Mouse (Mus musculus) MEL (cell line): ENCODE data around the gene Prkaa1. TPM values are rescaled to one million over a fixed set of nuclear protein-coding genes. Genes with fewer than 3 reads are reported as not detected.
A peak's percentile ranks its signal among the peaks of the same experiment; 100 is the strongest.

Experiments
- DNase-seq: peaks from one replicate; pipeline ENCODE4 v3.0.0; 2011; ENCODE audit warnings: low read depth, low spot score
- H3K27ac ChIP-seq: 2 replicates; pipeline ENCODE4 v1.5.1; 2012; ENCODE audit warnings: low read depth, mild to moderate bottlenecking, control low read depth, low read length, moderate library complexity; ENCODE audit not compliant: control insufficient read depth
- H3K27me3 ChIP-seq, 2 experiments: fragments of 150-350 bp in 1 of 2; sonication (generic) in 1 of 2; 2 replicates each; pipeline ENCODE4 v1.6.1; 2012; ENCODE audit warnings: low read length in 2 of 2, mild to moderate bottlenecking in 2 of 2, improper control_type of control experiment in 1 of 2, moderate library complexity in 1 of 2; ENCODE audit not compliant: insufficient read depth in 2 of 2, control insufficient read depth in 1 of 2
- H3K36me3 ChIP-seq, 2 experiments: 2 replicates each; pipeline ENCODE4 v1.6.1; 2012 to 2014; ENCODE audit warnings: low read length in 2 of 2, improper control_type of control experiment in 1 of 2, inconsistent platforms in 1 of 2, mild to moderate bottlenecking in 1 of 2; ENCODE audit not compliant: insufficient read depth in 2 of 2, control insufficient read depth in 1 of 2
- H3K4me1 ChIP-seq, 2 experiments: fragments of 150-350 bp in 1 of 2; sonication (generic) in 1 of 2; 2 replicates each; pipeline ENCODE4 v1.6.1; 2012; ENCODE audit warnings: low read length in 2 of 2, improper control_type of control experiment in 1 of 2, mild to moderate bottlenecking in 1 of 2; ENCODE audit not compliant: insufficient read depth in 2 of 2, control insufficient read depth in 1 of 2
- H3K4me3 ChIP-seq, 2 experiments: fragments of 150-350 bp in 1 of 2; sonication (generic) in 1 of 2; 2 replicates each; pipeline ENCODE4 v1.5.1; 2012; ENCODE audit warnings: low read depth in 2 of 2, low read length in 2 of 2, mild to moderate bottlenecking in 2 of 2, moderate library complexity in 2 of 2, control low read depth in 1 of 2, improper control_type of control experiment in 1 of 2; ENCODE audit not compliant: control insufficient read depth in 1 of 2, insufficient read depth in 1 of 2
- H3K79me2 ChIP-seq: 2 replicates; pipeline ENCODE4 v1.6.1; 2012; ENCODE audit warnings: mild to moderate bottlenecking, low read length, moderate library complexity; ENCODE audit not compliant: control insufficient read depth, poor library complexity, insufficient read depth
- H3K9ac ChIP-seq: 2 replicates; pipeline ENCODE4 v1.6.1; 2012; ENCODE audit warnings: low read depth, mild to moderate bottlenecking, control low read depth, low read length, moderate library complexity; ENCODE audit not compliant: control insufficient read depth, poor library complexity, severe bottlenecking
- H3K9me3 ChIP-seq: fragments of 150-350 bp; sonication (generic); replicated peaks from 2 replicates; pipeline ENCODE4 v1.6.1; 2012; ENCODE audit warnings: mild to moderate bottlenecking, low read length, improper control_type of control experiment, moderate library complexity; ENCODE audit not compliant: insufficient read depth
- BHLHE40 ChIP-seq: IDR thresholded peaks from 2 replicates; pipeline ENCODE4 v1.6.1; 2012; ENCODE audit warnings: low read depth, mild to moderate bottlenecking, inconsistent platforms, low read length, improper control_type of control experiment, borderline replicate concordance
- CHD1 ChIP-seq: IDR thresholded peaks from 2 replicates; pipeline ENCODE4 v1.6.1; 2012; ENCODE audit warnings: low read depth, mild to moderate bottlenecking, inconsistent platforms, low read length, improper control_type of control experiment
- CHD2 ChIP-seq: IDR thresholded peaks from 2 replicates; pipeline ENCODE4 v1.6.1; 2011; ENCODE audit warnings: low read length, improper control_type of control experiment
- E2F4 ChIP-seq: IDR thresholded peaks from 2 replicates; pipeline ENCODE4 v1.6.1; 2011; ENCODE audit warnings: low read depth, low read length, improper control_type of control experiment, borderline replicate concordance
- ELF1 ChIP-seq: IDR thresholded peaks from 2 replicates; pipeline ENCODE4 v1.6.1; 2014; ENCODE audit warnings: low read depth, mild to moderate bottlenecking, inconsistent platforms, low read length, improper control_type of control experiment, moderate library complexity
- EP300 ChIP-seq, 2 experiments: IDR thresholded peaks; 2 replicates each; pipeline ENCODE4 v1.6.1; 2011; ENCODE audit warnings: improper control_type of control experiment in 2 of 2, low read length in 2 of 2, low read depth in 1 of 2, mild to moderate bottlenecking in 1 of 2
- ETS1 ChIP-seq: IDR thresholded peaks from 2 replicates; pipeline ENCODE4 v1.6.1; 2012; ENCODE audit warnings: low read depth, mild to moderate bottlenecking, inconsistent platforms, low read length, improper control_type of control experiment, moderate library complexity
- GABPA ChIP-seq: IDR thresholded peaks from 2 replicates; pipeline ENCODE4 v1.6.1; 2012; ENCODE audit warnings: low read depth, mild to moderate bottlenecking, inconsistent platforms, low read length, improper control_type of control experiment, moderate library complexity
- GATA1 ChIP-seq: IDR thresholded peaks from 2 replicates; pipeline ENCODE4 v1.6.1; 2011; ENCODE audit warnings: low read depth, low read length, improper control_type of control experiment
- HCFC1 ChIP-seq: IDR thresholded peaks from 2 replicates; pipeline ENCODE4 v1.6.1; 2012; ENCODE audit warnings: low read depth, mild to moderate bottlenecking, inconsistent platforms, low read length, improper control_type of control experiment, moderate library complexity
- KAT2A ChIP-seq: conservative IDR thresholded peaks from 2 replicates; pipeline ENCODE4 v1.6.1; 2012; ENCODE audit warnings: low read depth, low read length, improper control_type of control experiment, inconsistent platforms
- MAFK ChIP-seq: IDR thresholded peaks from 2 replicates; pipeline ENCODE4 v1.6.1; 2011; ENCODE audit warnings: low read depth, mild to moderate bottlenecking, low read length, improper control_type of control experiment, borderline replicate concordance
- MAX ChIP-seq: IDR thresholded peaks from 2 replicates; pipeline ENCODE4 v1.6.1; 2011; ENCODE audit warnings: low read length, improper control_type of control experiment
- MAZ ChIP-seq: IDR thresholded peaks from 2 replicates; pipeline ENCODE4 v1.6.1; 2012; ENCODE audit warnings: low read depth, mild to moderate bottlenecking, inconsistent platforms, low read length, improper control_type of control experiment
- MEF2A ChIP-seq: IDR thresholded peaks from 2 replicates; pipeline ENCODE4 v1.6.1; 2014; ENCODE audit warnings: low read depth, mild to moderate bottlenecking, inconsistent platforms, low read length, improper control_type of control experiment; ENCODE audit not compliant: poor library complexity, insufficient replicate concordance, severe bottlenecking; ENCODE audit errors: extremely low read depth
- MXI1 ChIP-seq: IDR thresholded peaks from 2 replicates; pipeline ENCODE4 v1.6.1; 2011; ENCODE audit warnings: mild to moderate bottlenecking, low read depth, low read length, improper control_type of control experiment
- MYC ChIP-seq: IDR thresholded peaks from 2 replicates; pipeline ENCODE4 v1.6.1; 2011; ENCODE audit warnings: low read depth, mild to moderate bottlenecking, low read length, improper control_type of control experiment, moderate library complexity
- NRF1 ChIP-seq: IDR thresholded peaks from 2 replicates; pipeline ENCODE4 v1.6.1; 2014; ENCODE audit warnings: low read depth, mild to moderate bottlenecking, inconsistent platforms, low read length, improper control_type of control experiment, moderate library complexity; ENCODE audit not compliant: poor library complexity, insufficient read depth, severe bottlenecking
- POLR2A ChIP-seq, 2 experiments: IDR thresholded peaks; 2 replicates each; pipeline ENCODE4 v1.6.1; 2011 to 2012; ENCODE audit warnings: low read length in 2 of 2, mild to moderate bottlenecking in 2 of 2, control low read depth in 1 of 2, improper control_type of control experiment in 1 of 2, low read depth in 1 of 2, moderate library complexity in 1 of 2; ENCODE audit not compliant: control insufficient read depth in 1 of 2, insufficient read depth in 1 of 2, poor library complexity in 1 of 2
- POLR2AphosphoS2 ChIP-seq: IDR thresholded peaks from 2 replicates; pipeline ENCODE4 v1.6.1; 2011; ENCODE audit warnings: low read length, improper control_type of control experiment
- RAD21 ChIP-seq: IDR thresholded peaks from 2 replicates; pipeline ENCODE4 v1.6.1; 2011; ENCODE audit warnings: mild to moderate bottlenecking, low read depth, low read length, improper control_type of control experiment
- RCOR1 ChIP-seq: IDR thresholded peaks from 2 replicates; pipeline ENCODE4 v1.6.1; 2012; ENCODE audit warnings: low read depth, mild to moderate bottlenecking, inconsistent platforms, low read length, improper control_type of control experiment
- SMC3 ChIP-seq: IDR thresholded peaks from 2 replicates; pipeline ENCODE4 v1.6.1; 2011; ENCODE audit warnings: low read depth, low read length, improper control_type of control experiment
- TAL1 ChIP-seq: IDR thresholded peaks from 2 replicates; pipeline ENCODE4 v1.6.1; 2012; ENCODE audit warnings: mild to moderate bottlenecking, inconsistent platforms, low read length, moderate library complexity, mixed read lengths
- TBP ChIP-seq: IDR thresholded peaks from 2 replicates; pipeline ENCODE4 v1.8.0; 2011; ENCODE audit warnings: low read depth, low read length, improper control_type of control experiment
- TCF12 ChIP-seq: IDR thresholded peaks from 2 replicates; pipeline ENCODE4 v1.6.1; 2014; ENCODE audit warnings: low read depth, mild to moderate bottlenecking, inconsistent platforms, low read length, improper control_type of control experiment, moderate library complexity
- UBTF ChIP-seq: IDR thresholded peaks from 2 replicates; pipeline ENCODE4 v1.6.1; 2012; ENCODE audit warnings: low read depth, mild to moderate bottlenecking, inconsistent platforms, low read length, improper control_type of control experiment, moderate library complexity, borderline replicate concordance; ENCODE audit not compliant: insufficient read depth
- USF2 ChIP-seq, 2 experiments: IDR thresholded peaks; 2 replicates each; pipeline ENCODE4 v1.6.1; 2011 to 2012; ENCODE audit warnings: improper control_type of control experiment in 2 of 2, low read length in 2 of 2, borderline replicate concordance in 1 of 2, inconsistent platforms in 1 of 2, low read depth in 1 of 2, mild to moderate bottlenecking in 1 of 2; ENCODE audit not compliant: insufficient read depth in 1 of 2
- ZKSCAN1 ChIP-seq: IDR thresholded peaks from 2 replicates; pipeline ENCODE4 v1.6.1; 2012; ENCODE audit warnings: low read depth, mild to moderate bottlenecking, inconsistent platforms, low read length, improper control_type of control experiment, moderate library complexity
- ZNF384 ChIP-seq: IDR thresholded peaks from 2 replicates; pipeline ENCODE4 v1.6.1; 2012; ENCODE audit warnings: low read depth, mild to moderate bottlenecking, inconsistent platforms, low read length, improper control_type of control experiment
- polyA plus RNA-seq, 2 experiments: library from polyadenylated mRNA; stranded (reverse) in 1 of 2; unstranded in 1 of 2; fragments of >175 nt in 1 of 2; fragments of >200 nt in 1 of 2; gene quantifications; 2 replicates each; pipeline versions ENCODE4 v1.2.1 to v1.2.4; 2012; ENCODE audit warnings: low replicate concordance in 2 of 2, low read depth in 1 of 2; ENCODE audit not compliant: insufficient read length in 2 of 2, insufficient read depth in 1 of 2, missing spikeins in 1 of 2
- total RNA-seq: library from RNA; depleted of rRNA; stranded (reverse); fragments of 300-350 nt; gene quantifications from 2 replicates; pipeline ENCODE4 v1.2.3, GENCODE M21; 2012

Gene Prkaa1
- total and polyA plus RNA-seq, 3 experiments: 18.3 to 23.0 TPM; not detected in 1

DNA sequence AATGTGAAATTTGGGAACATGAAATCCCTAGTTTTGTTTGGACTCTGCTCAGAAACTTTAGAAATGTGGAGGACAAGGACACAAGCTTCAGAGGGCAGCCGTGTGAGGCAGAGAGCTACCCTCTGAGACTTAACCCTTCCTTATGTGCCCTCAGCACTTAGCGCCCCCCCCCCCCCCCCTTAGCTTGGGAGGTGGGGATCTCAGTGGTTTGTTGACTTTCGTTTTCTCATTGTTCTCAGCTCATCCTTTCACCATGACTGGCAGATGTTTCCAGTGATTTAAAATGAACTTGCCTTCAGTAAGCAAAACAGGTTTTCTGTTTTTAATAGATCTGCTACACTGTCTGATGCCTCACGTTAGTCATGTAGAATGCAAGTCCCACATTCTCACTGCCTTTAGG is 43.5 kb downstream of the Prkaa1 start:
- Histone ChIP-seq H3K27me3 (no peaks in the 10 kb centered on the region), H3K9ac (no peak overlapping the region), H3K4me3 (peak overlapping the region in 1 of 2 experiments; percentile 66; a peak in 1 of 4 replicates), H3K36me3 (peaks cover 0 to 25% of the 10 kb centered on the region in 2 experiments; a peak in 2 of 4 replicates), H3K27ac (no peak overlapping the region), H3K9me3 (no peaks in the 10 kb centered on the region), H3K4me1 (peaks cover 9 to 13% of the 10 kb centered on the region in 2 experiments), H3K79me2 (peaks cover 3% of the 10 kb centered on the region; the same call in 1 of the 2 replicates)
- TF ChIP-seq UBTF (no peak), MAZ (no peak), ELF1 (no peak), NRF1 (no peak), CHD1 (no peak), KAT2A (no peak), HCFC1 (no peak), TCF12 (no peak), POLR2AphosphoS2 (no peak), BHLHE40 (no peak), ZKSCAN1 (no peak), MYC (no peak), MAFK (no peak), SMC3 (no peak), CHD2 (no peak), TAL1 (no peak), ETS1 (no peak), RAD21 (no peak), RCOR1 (no peak)
- no peak for DNase-seq

DNA sequence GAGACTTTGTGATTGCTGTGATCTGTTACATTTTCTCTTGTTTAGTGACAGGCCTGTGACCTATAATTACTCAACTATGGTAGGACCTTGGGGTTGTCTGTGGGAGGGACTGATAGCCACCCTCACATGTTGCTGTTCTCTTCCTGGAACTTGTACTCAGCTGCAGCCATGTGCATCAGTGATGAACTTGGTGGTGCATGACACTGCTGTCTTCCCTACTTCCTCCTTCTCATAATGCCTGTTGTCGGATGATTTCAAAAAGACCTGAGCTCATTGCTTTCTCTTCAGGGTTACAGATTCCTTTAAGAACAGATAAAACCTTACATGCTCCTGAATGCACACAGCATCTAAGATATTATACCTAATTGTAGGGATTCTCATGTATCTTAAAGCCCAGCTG is 44.4 kb downstream of the Prkaa1 start:
- H3K9me3 ChIP-seq: no peaks in the 10 kb centered on the region
- H3K4me3 ChIP-seq: no peak overlapping the region
- peak; percentile 87 for DNase-seq
- H3K79me2 ChIP-seq: peaks cover 3% of the 10 kb centered on the region; the same call in 1 of the 2 replicates
- no peaks in the 10 kb centered on the region for H3K27me3 ChIP-seq
- peaks cover 9 to 13% of the 10 kb centered on the region in 2 experiments for H3K4me1 ChIP-seq
- peaks cover 0 to 28% of the 10 kb centered on the region in 2 experiments; a peak in 2 of 4 replicates for H3K36me3 ChIP-seq
- peak overlapping the region; percentile 35 for H3K9ac ChIP-seq
- peak overlapping the region; percentile 70 for H3K27ac ChIP-seq
- TF ChIP-seq TBP (0 out of 2 replicates have a peak, but pooled peaks have one; percentile 32), ELF1 (peak; percentile 54), E2F4 (no peak), TCF12 (0 out of 2 replicates have a peak, but pooled peaks have one; percentile 9), RCOR1 (0 out of 2 replicates have a peak, but pooled peaks have one; percentile 21), MEF2A (no peak), EP300 (IDR thresholded peaks at IDR 0.05; ENCODE audit: low read depth in 1 of 2, low read length in 2 of 2) (peak in 1 of 2 experiments; percentile 45; a peak in 2 of 4 replicates), MYC (peak; percentile 98), TAL1 (peak; percentile 68), HCFC1 (0 out of 2 replicates have a peak, but pooled peaks have one; percentile 26), ZNF384 (no peak), MAX (peak; percentile 94), MXI1 (peak; percentile 90), USF2 (IDR thresholded peaks at IDR 0.05; ENCODE audit: borderline replicate concordance in 1 of 2, insufficient read depth in 1 of 2, low read depth in 1 of 2, low read length in 2 of 2) (no peak), CHD1 (no peak), CHD2 (no peak), MAZ (no peak), UBTF (no peak), GATA1 (no peak), RAD21 (no peak), POLR2A (IDR thresholded peaks at IDR 0.05; ENCODE audit: control insufficient read depth in 1 of 2, insufficient read depth in 1 of 2, low read depth in 1 of 2, low read length in 2 of 2, poor library complexity in 1 of 2) (peak in 1 of 2 experiments; percentile 39; a peak in 2 of 4 replicates), GABPA (no peak), ETS1 (peak; percentile 75)
